22 mouse cellular contexts compared by ENCODE assay signal in the genomic region with DNA sequence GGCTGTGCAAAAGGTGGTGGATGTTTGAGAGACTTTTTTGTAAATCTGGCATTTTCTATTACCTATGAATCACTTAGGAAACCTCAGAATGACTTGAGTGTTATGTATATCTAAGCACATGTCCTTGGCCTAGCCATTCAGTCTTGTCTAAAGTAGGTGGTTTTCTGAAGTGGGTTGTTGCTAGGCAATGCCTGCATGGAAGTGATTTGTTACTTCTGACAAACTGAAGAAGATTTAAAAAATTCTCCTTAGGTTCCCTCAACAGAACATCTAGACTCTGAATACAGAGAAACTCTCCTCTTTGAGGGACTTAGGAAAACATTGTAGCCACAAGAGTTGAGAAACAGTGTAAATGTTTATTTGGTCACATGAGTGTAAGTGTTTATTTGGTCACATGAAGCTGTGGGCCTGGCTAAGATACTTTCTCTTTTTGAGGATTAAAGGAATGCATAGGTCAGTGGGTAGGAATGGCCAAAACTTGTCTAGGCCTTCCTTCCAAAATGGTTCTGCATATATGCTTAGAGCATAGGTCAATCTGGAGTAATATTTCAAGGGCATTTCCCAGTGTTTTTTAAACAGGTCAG. TPM values are rescaled to one million over a fixed set of nuclear protein-coding genes. Genes with fewer than 3 reads are reported as not detected.
DNase-seq lines count a peak whose midpoint lies in the region; ATAC-seq and TF ChIP-seq lines count a peak whose summit lies in the region.
"Had no signal": no experiment of that assay in that cellular context is flagged by ENCODE, and none has a peak within 500 bp of the region (broad histone marks: within the 10 kb centered on the region; RNA-seq: fewer than 3 reads in every experiment).

No protein-coding gene starts in this region.

- no peak overlapping the region for H3K9ac ChIP-seq in liver, adult 2 months (ENCODE audit: low read depth, low read length)
- H3K9ac ChIP-seq in liver, embryonic 12.5 days = no peak overlapping the region
- no peak overlapping the region for H3K9ac ChIP-seq in kidney, embryonic 14.5 days (ENCODE audit: low read depth, low read length)
- H3K9ac ChIP-seq: hindbrain, embryonic 14.5 days; intestine, embryonic 15.5 days; stomach, embryonic 15.5 days had no signal

- H3K27ac ChIP-seq in liver, adult 2 months (replicated peaks; ENCODE audit: insufficient read depth, low read depth, low read length) = no peak overlapping the region
- H3K27ac ChIP-seq in liver, embryonic 12.5 days = no peak overlapping the region
- H3K27ac ChIP-seq in kidney, embryonic 14.5 days (ENCODE audit: low read depth, low read length) = no peak overlapping the region
- H3K27ac ChIP-seq: hindbrain, embryonic 14.5 days; intestine, embryonic 15.5 days; stomach, embryonic 15.5 days had no signal

- peak; percentile 86 for DNase-seq in liver, adult 2 months (ENCODE audit: extremely low read depth, low read depth, low spot score)
- DNase-seq in right cerebral cortex, adult 18-20 months = peak; percentile 7
- DNase-seq in right cerebral cortex, postnatal 14 days = no peak
- peak; percentile 53 for DNase-seq in brain, adult 2 months (ENCODE audit: low read depth, low spot score)
- peak; percentile 50 for DNase-seq in telencephalon, adult 2 months (ENCODE audit: low read depth, low spot score)
- no peak for DNase-seq in embryo, embryonic 10.5 days (ENCODE audit: low spot score)
- DNase-seq: cerebellum, adult 18-20 months; cerebellum, postnatal 14 days; gastrocnemius, postnatal 25 days; heart, adult 18-20 months; heart, postnatal 36 days; kidney, adult 8-10 months; kidney, postnatal 14 days; thymus, adult 18-20 months had no signal

- ATAC-seq in liver, embryonic 12.5 days = no peak
- no peak for ATAC-seq in kidney, embryonic 14.5 days (ENCODE audit: low FRiP score, low TSS enrichment)
- ATAC-seq: forebrain, embryonic 14.5 days; intestine, embryonic 15.5 days; midbrain, embryonic 16.5 days had no signal

- H3K4me1 ChIP-seq in liver, adult 2 months (ENCODE audit: control insufficient read depth, insufficient read depth, low read length) = peaks cover 24% of the 10 kb centered on the region
- no peaks in the 10 kb centered on the region for H3K4me1 ChIP-seq in liver, embryonic 12.5 days
- H3K4me1 ChIP-seq in kidney, embryonic 14.5 days (ENCODE audit: control insufficient read depth, insufficient read depth, low read length) = peaks cover 21% of the 10 kb centered on the region
- H3K4me1 ChIP-seq: intestine, embryonic 15.5 days had no signal

- no peak overlapping the region for H3K4me2 ChIP-seq in liver, embryonic 12.5 days
- no peak overlapping the region for H3K4me2 ChIP-seq in kidney, embryonic 14.5 days (replicated peaks; ENCODE audit: low read depth, low read length)
- H3K4me2 ChIP-seq: hindbrain, embryonic 14.5 days; intestine, embryonic 15.5 days; liver, embryonic 11.5 days; stomach, embryonic 15.5 days had no signal

- no peak for TF ChIP-seq CTCF in liver, adult 2 months (IDR thresholded peaks at IDR 0.05; ENCODE audit: low read depth, low read length)

- no peaks in the 10 kb centered on the region for H3K27me3 ChIP-seq in liver, adult 2 months (ENCODE audit: control insufficient read depth, insufficient read depth, low read length)
- H3K27me3 ChIP-seq in liver, embryonic 12.5 days (replicated peaks) = no peaks in the 10 kb centered on the region
- no peaks in the 10 kb centered on the region for H3K27me3 ChIP-seq in kidney, embryonic 14.5 days (ENCODE audit: control insufficient read depth, insufficient read depth, low read length)
- H3K27me3 ChIP-seq: intestine, embryonic 15.5 days; stomach, embryonic 15.5 days had no signal

- H3K4me3 ChIP-seq in liver, adult 2 months (ENCODE audit: insufficient read depth, low read depth, low read length) = no peak overlapping the region
- no peak overlapping the region for H3K4me3 ChIP-seq in liver, embryonic 12.5 days
- H3K4me3 ChIP-seq in kidney, embryonic 14.5 days (ENCODE audit: low read length) = no peak overlapping the region
- H3K4me3 ChIP-seq: intestine, embryonic 15.5 days; stomach, embryonic 15.5 days had no signal

- no peaks in the 10 kb centered on the region for H3K9me3 ChIP-seq in liver, embryonic 12.5 days (replicated peaks)
- H3K9me3 ChIP-seq in kidney, embryonic 14.5 days (ENCODE audit: control insufficient read depth, low read length) = no peaks in the 10 kb centered on the region
- H3K9me3 ChIP-seq: intestine, embryonic 15.5 days; stomach, embryonic 15.5 days had no signal

- H3K79me2 ChIP-seq in liver, adult 2 months (ENCODE audit: control insufficient read depth, insufficient read depth, low read length) = peaks cover 34% of the 10 kb centered on the region

- H3K36me3 ChIP-seq in liver, adult 2 months (ENCODE audit: control insufficient read depth, insufficient read depth, low read length) = no peaks in the 10 kb centered on the region
- H3K36me3 ChIP-seq in liver, embryonic 12.5 days = no peaks in the 10 kb centered on the region
- no peaks in the 10 kb centered on the region for H3K36me3 ChIP-seq in kidney, embryonic 14.5 days (ENCODE audit: control insufficient read depth, insufficient read depth, low read length)
- H3K36me3 ChIP-seq: intestine, embryonic 15.5 days; stomach, embryonic 15.5 days had no signal

- TF ChIP-seq POLR2A in liver, adult 2 months (IDR thresholded peaks at IDR 0.05; ENCODE audit: extremely low read depth, insufficient read depth, low read length) = no peak

RNA-seq across cellular contexts. Expression of gene Akap13, which starts 8.3 kb away (rescaled TPM):
- 76.2 and 92.1 TPM in 2 replicates for total RNA-seq in liver, adult 2 months (2014; rRNA removed)
- 7.4 and 8.5 TPM in 2 replicates for polyA plus RNA-seq in liver, adult 2 months (2012; rRNA removed)
- 35.2 and 37.9 TPM in 2 replicates for polyA plus RNA-seq in liver, embryonic 12.5 days (2016; fragmentation: Nextera tagmentation; extraction: Ambion mirVana)
- polyA plus RNA-seq in kidney, embryonic 14.5 days (2014; fragmentation: Nextera tagmentation; extraction: Ambion mirVana) = 45.0 and 69.8 TPM in 2 replicates

Comparison
In these comparisons a context has a peak if more than half of its experiments do, and no peak if none do; other contexts are left out.
1. DNase-seq: peak in liver, adult 2 months (single experiment), right cerebral cortex, adult 18-20 months (single experiment), brain, adult 2 months (single experiment) and telencephalon, adult 2 months (single experiment); none in right cerebral cortex, postnatal 14 days (single experiment) and embryo, embryonic 10.5 days (single experiment).